Mouse (Mus musculus): ENCODE data around the gene Olfr885.

Olfr885 gene

DNA sequence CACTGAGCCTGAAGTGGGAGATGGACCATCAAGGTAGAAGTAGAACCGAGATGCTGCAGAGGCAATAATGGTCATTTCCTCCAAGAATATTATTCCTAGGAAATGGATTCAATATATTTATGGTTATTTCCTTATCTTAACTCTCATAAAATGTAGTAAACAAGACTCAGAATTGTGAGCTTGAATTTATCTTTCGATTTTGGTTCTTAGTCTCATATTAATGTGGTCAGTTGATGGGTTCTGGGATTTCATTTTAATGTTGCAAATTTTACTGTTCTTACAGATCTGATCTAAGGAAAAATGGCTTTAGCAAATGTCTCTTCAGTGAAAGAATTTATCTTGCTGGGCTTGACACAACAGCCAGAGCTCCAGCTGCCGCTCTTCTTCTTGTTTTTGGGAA lies at the start of gene Olfr885:
Gene Olfr885 (plus strand): TSS at position 301 of the 400 bp plus-strand sequence.
- DNase-seq, result no peak

DNA sequence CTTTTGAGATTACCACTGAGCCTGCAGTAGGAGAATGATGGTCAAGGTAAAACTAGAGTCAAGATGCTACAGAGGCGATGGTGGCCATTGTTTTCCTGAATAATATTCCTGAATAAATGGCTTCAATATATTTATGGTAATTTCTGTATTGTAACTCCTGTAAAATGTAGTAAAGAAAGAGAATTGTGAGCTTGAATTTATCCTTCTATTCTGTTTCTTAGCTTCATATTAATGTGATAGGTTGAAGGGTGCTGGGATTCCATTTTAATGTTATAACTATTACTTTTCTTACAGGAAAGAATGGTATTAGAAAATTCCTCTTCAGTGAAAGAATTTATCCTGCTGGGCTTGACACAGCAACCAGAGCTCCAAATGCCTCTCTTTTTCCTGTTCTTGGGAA lies 35.6 kb upstream of the Olfr885 start, which contains the start of gene Olfr883:
Gene Olfr883 (plus strand): TSS at position 301 of the 400 bp plus-strand sequence.
- DNase-seq, result no peak

DNA sequence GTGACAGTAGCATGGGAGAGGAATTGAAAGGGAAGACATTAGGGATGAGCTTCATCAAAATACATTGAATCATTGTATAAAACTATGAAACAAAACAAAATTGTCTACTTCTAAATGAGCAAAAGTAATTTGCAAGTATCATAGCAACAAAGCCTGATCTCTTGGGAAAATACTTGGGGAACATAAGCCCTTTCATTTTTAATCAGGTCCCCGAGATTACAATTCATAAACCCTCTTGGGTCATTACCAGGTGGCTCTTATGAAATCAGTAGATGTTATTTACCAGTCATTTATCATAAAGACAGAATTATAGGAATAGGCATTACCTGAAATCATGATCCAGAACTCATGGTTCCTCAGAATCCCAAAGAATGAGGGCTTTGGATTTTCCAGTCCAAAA lies 14.9 kb upstream of the Olfr885 start, which contains the start of gene Olfr884:
Gene Olfr884 (plus strand): TSS at position 301 of the 400 bp plus-strand sequence.
- DNase-seq, result no peak

DNA sequence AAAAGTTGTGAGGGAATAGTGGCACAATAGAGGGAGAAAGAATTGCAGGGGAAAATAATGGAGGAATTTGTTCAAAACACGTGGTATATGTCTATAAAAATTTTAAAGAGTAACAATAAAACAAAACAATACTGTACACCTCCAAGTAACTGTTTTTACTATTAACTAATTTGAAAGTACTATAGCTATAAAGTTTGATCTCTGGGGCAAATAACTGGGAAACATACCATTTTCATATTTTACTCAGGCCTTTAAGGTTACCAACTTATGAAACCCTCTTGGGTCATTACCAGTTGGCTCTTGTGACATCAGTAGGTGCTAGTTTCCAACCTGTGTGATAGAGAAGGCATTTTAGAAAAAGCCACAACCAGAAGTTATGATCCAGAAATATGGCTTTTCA lies 22.6 kb downstream of the Olfr885 start, which contains the start of gene Olfr887:
Gene Olfr887 (plus strand): TSS at position 301 of the 400 bp plus-strand sequence.
- no peak for DNase-seq

DNA sequence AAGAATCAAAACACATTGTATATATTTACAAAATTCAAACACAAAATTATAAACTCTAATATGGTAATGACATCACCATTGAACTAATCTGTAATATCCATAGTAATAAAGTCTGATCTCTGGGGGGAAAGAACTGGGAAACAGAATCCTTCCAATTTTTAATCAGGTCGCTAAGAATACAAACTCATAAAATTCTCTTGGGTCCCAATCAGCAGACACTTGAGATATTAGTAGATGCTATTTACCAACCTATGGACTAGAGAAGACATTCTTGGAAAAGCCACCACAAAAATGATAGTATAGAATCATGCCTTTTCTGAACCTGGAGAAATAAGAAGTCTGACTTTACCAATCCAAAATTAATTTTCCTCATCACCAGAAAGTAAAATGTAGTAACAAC lies 46.7 kb downstream of the Olfr885 start, which contains the start of gene Olfr888:
Gene Olfr888 (plus strand): TSS at position 301 of the 400 bp plus-strand sequence.
- DNase-seq, result no peak

All from kidney, adult 8-10 months (tissue).